Mouse (Mus musculus): ENCODE measurements around the gene Pigk. TPM values are rescaled to one million over a fixed set of nuclear protein-coding genes. Genes with fewer than 3 reads are reported as not detected.
"Not testable (repeated sequence)": the region's sequence is repeated elsewhere in the genome, so short reads cannot be mapped to it uniquely, and the experiment has no call there.

Pigk gene
- polyA plus RNA-seq, 1 experiment from 2014 or later: 59.6 TPM

- Histone ChIP-seq H3K4me1 (ENCODE audit: control insufficient read depth, insufficient read depth, low read length) (no peaks in the 10 kb centered on the region; the same call in 1 of the 2 replicates), H3K9ac (ENCODE audit: low read depth, low read length) (no peak overlapping the region), H3K27me3 (ENCODE audit: control insufficient read depth, insufficient read depth, low read depth, low read length) (no peaks in the 10 kb centered on the region), H3K4me2 (ENCODE audit: low read length) (no peak overlapping the region), H3K4me3 (ENCODE audit: low read depth, low read length) (no peak overlapping the region), H3K9me3 (replicated peaks; ENCODE audit: control insufficient read depth, low read length, poor library complexity, severe bottlenecking) (no peaks in the 10 kb centered on the region), H3K27ac (ENCODE audit: low read length) (no peak overlapping the region), H3K36me3 (ENCODE audit: control insufficient read depth, insufficient read depth, low read length) (peaks cover 3% of the 10 kb centered on the region; the same call in 1 of the 2 replicates)
- ATAC-seq: no peak
- 61% methylated on average over 11 of the region's 11 CpGs for WGBS
These were observed 53.6 kb downstream of the Pigk start for GRCm38 (mm10) chr3:152767485-152767884.

- H3K27ac ChIP-seq (ENCODE audit: low read length): no peak overlapping the region
- no peaks in the 10 kb centered on the region for H3K4me1 ChIP-seq (ENCODE audit: control insufficient read depth, insufficient read depth, low read length)
- H3K9ac ChIP-seq (ENCODE audit: low read depth, low read length): no peak overlapping the region
- H3K27me3 ChIP-seq (ENCODE audit: control insufficient read depth, insufficient read depth, low read depth, low read length): no peaks in the 10 kb centered on the region
- H3K36me3 ChIP-seq (ENCODE audit: control insufficient read depth, insufficient read depth, low read length): peaks cover 3% of the 10 kb centered on the region; the same call in 1 of the 2 replicates
- H3K9me3 ChIP-seq (replicated peaks; ENCODE audit: control insufficient read depth, low read length, poor library complexity, severe bottlenecking): no peaks in the 10 kb centered on the region
- ATAC-seq: no peak
- WGBS: 75% methylated on average over 6 of the region's 6 CpGs
- H3K4me2 ChIP-seq (ENCODE audit: low read length): no peak overlapping the region
- H3K4me3 ChIP-seq (ENCODE audit: low read depth, low read length): no peak overlapping the region
These were observed 56.2 kb downstream of the Pigk start for GRCm38 (mm10) chr3:152770056-152770455.

GRCm38 (mm10) chr3:152776363-152776762, 62.5 kb downstream of the Pigk start:
- Histone ChIP-seq H3K4me1 (ENCODE audit: control insufficient read depth, insufficient read depth, low read length) (no peaks in the 10 kb centered on the region), H3K4me3 (ENCODE audit: low read depth, low read length) (no peak overlapping the region), H3K27ac (ENCODE audit: low read length) (no peak overlapping the region), H3K9ac (ENCODE audit: low read depth, low read length) (no peak overlapping the region), H3K4me2 (ENCODE audit: low read length) (no peak overlapping the region), H3K36me3 (ENCODE audit: control insufficient read depth, insufficient read depth, low read length) (no peaks in the 10 kb centered on the region), H3K27me3 (ENCODE audit: control insufficient read depth, insufficient read depth, low read depth, low read length) (no peaks in the 10 kb centered on the region), H3K9me3 (replicated peaks; ENCODE audit: control insufficient read depth, low read length, poor library complexity, severe bottlenecking) (no peaks in the 10 kb centered on the region)
- ATAC-seq: no peak
- 82% methylated on average over 6 of the region's 6 CpGs for WGBS

- Histone ChIP-seq H3K4me1 (ENCODE audit: control insufficient read depth, insufficient read depth, low read length) (no peaks in the 10 kb centered on the region), H3K9ac (ENCODE audit: low read depth, low read length) (no peak overlapping the region), H3K27me3 (ENCODE audit: control insufficient read depth, insufficient read depth, low read depth, low read length) (no peaks in the 10 kb centered on the region), H3K36me3 (ENCODE audit: control insufficient read depth, insufficient read depth, low read length) (no peaks in the 10 kb centered on the region), H3K9me3 (replicated peaks; ENCODE audit: control insufficient read depth, low read length, poor library complexity, severe bottlenecking) (no peaks in the 10 kb centered on the region), H3K4me3 (ENCODE audit: low read depth, low read length) (no peak overlapping the region), H3K4me2 (ENCODE audit: low read length) (no peak overlapping the region), H3K27ac (ENCODE audit: low read length) (no peak overlapping the region)
- ATAC-seq: no peak
- 81% methylated on average over 16 of the region's 16 CpGs for WGBS
These were observed 63.1 kb downstream of the Pigk start for GRCm38 (mm10) chr3:152776872-152777540.

- no peak overlapping the region for H3K9ac ChIP-seq (ENCODE audit: low read depth, low read length)
- no peaks in the 10 kb centered on the region for H3K36me3 ChIP-seq (ENCODE audit: control insufficient read depth, insufficient read depth, low read length)
- ATAC-seq: peak; percentile 49
- no peaks in the 10 kb centered on the region; the same call in 1 of the 2 replicates for H3K4me1 ChIP-seq (ENCODE audit: control insufficient read depth, insufficient read depth, low read length)
- 50% methylated on average over 4 of the region's 4 CpGs for WGBS
- no peak overlapping the region for H3K4me2 ChIP-seq (ENCODE audit: low read length)
- H3K4me3 ChIP-seq (ENCODE audit: low read depth, low read length): no peak overlapping the region
- H3K27ac ChIP-seq (ENCODE audit: low read length): no peak overlapping the region
- H3K27me3 ChIP-seq (ENCODE audit: control insufficient read depth, insufficient read depth, low read depth, low read length): no peaks in the 10 kb centered on the region
- no peaks in the 10 kb centered on the region for H3K9me3 ChIP-seq (replicated peaks; ENCODE audit: control insufficient read depth, low read length, poor library complexity, severe bottlenecking)
These were observed 65.9 kb downstream of the Pigk start for GRCm38 (mm10) chr3:152779819-152780218.

GRCm38 (mm10) chr3:152783792-152784191, 69.9 kb downstream of the Pigk start:
- Histone ChIP-seq H3K9ac (ENCODE audit: low read depth, low read length) (0 out of 2 replicates have a peak overlapping the region, but pooled peaks have one; percentile 49), H3K36me3 (ENCODE audit: control insufficient read depth, insufficient read depth, low read length) (no peaks in the 10 kb centered on the region), H3K4me2 (ENCODE audit: low read length) (no peak overlapping the region), H3K27ac (ENCODE audit: low read length) (no peak overlapping the region), H3K4me1 (ENCODE audit: control insufficient read depth, insufficient read depth, low read length) (no peaks in the 10 kb centered on the region; the same call in 1 of the 2 replicates), H3K4me3 (ENCODE audit: low read depth, low read length) (no peak overlapping the region), H3K9me3 (replicated peaks; ENCODE audit: control insufficient read depth, low read length, poor library complexity, severe bottlenecking) (no peaks in the 10 kb centered on the region), H3K27me3 (ENCODE audit: control insufficient read depth, insufficient read depth, low read depth, low read length) (no peaks in the 10 kb centered on the region)
- WGBS: 18% methylated on average over 7 of the region's 7 CpGs
- peak; percentile 80 for ATAC-seq

- H3K9ac ChIP-seq (ENCODE audit: low read depth, low read length); H3K27ac ChIP-seq (ENCODE audit: low read length); H3K9me3 ChIP-seq (replicated peaks; ENCODE audit: control insufficient read depth, low read length, poor library complexity, severe bottlenecking); H3K4me1 ChIP-seq (ENCODE audit: control insufficient read depth, insufficient read depth, low read length); H3K4me2 ChIP-seq (ENCODE audit: low read length); H3K4me3 ChIP-seq (ENCODE audit: low read depth, low read length); H3K27me3 ChIP-seq (ENCODE audit: control insufficient read depth, insufficient read depth, low read depth, low read length); H3K36me3 ChIP-seq (ENCODE audit: control insufficient read depth, insufficient read depth, low read length); ATAC-seq: not testable (repeated sequence)
- WGBS: 89% methylated on average over 7 of the region's 13 CpGs
These were observed 70.5 kb downstream of the Pigk start for GRCm38 (mm10) chr3:152784353-152784752.

GRCm38 (mm10) chr3:152788301-152788953, 74.5 kb downstream of the Pigk start:
- 93% methylated on average over 5 of the region's 5 CpGs for WGBS
- H3K4me1 ChIP-seq (ENCODE audit: control insufficient read depth, insufficient read depth, low read length); H3K4me3 ChIP-seq (ENCODE audit: low read depth, low read length); ATAC-seq; H3K36me3 ChIP-seq (ENCODE audit: control insufficient read depth, insufficient read depth, low read length); H3K9ac ChIP-seq (ENCODE audit: low read depth, low read length); H3K27ac ChIP-seq (ENCODE audit: low read length); H3K27me3 ChIP-seq (ENCODE audit: control insufficient read depth, insufficient read depth, low read depth, low read length); H3K9me3 ChIP-seq (replicated peaks; ENCODE audit: control insufficient read depth, low read length, poor library complexity, severe bottlenecking); H3K4me2 ChIP-seq (ENCODE audit: low read length): not testable (repeated sequence)

- Histone ChIP-seq H3K4me3 (ENCODE audit: low read depth, low read length) (no peak overlapping the region), H3K4me2 (ENCODE audit: low read length) (no peak overlapping the region), H3K27me3 (ENCODE audit: control insufficient read depth, insufficient read depth, low read depth, low read length) (no peaks in the 10 kb centered on the region), H3K27ac (ENCODE audit: low read length) (no peak overlapping the region), H3K4me1 (ENCODE audit: control insufficient read depth, insufficient read depth, low read length) (0 out of 2 replicates have a peak, but pooled peaks cover 4% of the 10 kb centered on the region), H3K9ac (ENCODE audit: low read depth, low read length) (no peak overlapping the region), H3K9me3 (replicated peaks; ENCODE audit: control insufficient read depth, low read length, poor library complexity, severe bottlenecking) (peaks cover 5% of the 10 kb centered on the region; the same call in 1 of the 2 replicates), H3K36me3 (ENCODE audit: control insufficient read depth, insufficient read depth, low read length) (0 out of 2 replicates have a peak, but pooled peaks cover 2% of the 10 kb centered on the region)
- 93% methylated on average over 5 of the region's 5 CpGs for WGBS
- no peak for ATAC-seq
These were observed 78.7 kb downstream of the Pigk start for GRCm38 (mm10) chr3:152792601-152793000.

Measured in midbrain, embryonic 16.5 days (tissue).